Mouse (Mus musculus): ENCODE measurements at regions not wholly inside any gene's neighbourhood (a gene's known extent, or its start where the extent isn't known, plus 50 kb on each side); places are given as distances from the start of the nearest gene placed in this dataset.

GRCm38 (mm10) chr13:80502927-80503326 is 380.3 kb upstream of the Arrdc3 start:
- Histone ChIP-seq H3K4me1 (replicated peaks; ENCODE audit: control insufficient read depth, insufficient read depth, low read length) (no peaks in the 10 kb centered on the region), H3K9me3 (ENCODE audit: control insufficient read depth, low read length) (no peaks in the 10 kb centered on the region), H3K27me3 (ENCODE audit: control insufficient read depth, insufficient read depth, low read length) (no peaks in the 10 kb centered on the region), H3K36me3 (replicated peaks; ENCODE audit: control insufficient read depth, insufficient read depth) (no peaks in the 10 kb centered on the region), H3K9ac (no peak overlapping the region), H3K4me3 (replicated peaks; ENCODE audit: low read length) (no peak overlapping the region), H3K4me2 (replicated peaks) (no peak overlapping the region), H3K27ac (no peak overlapping the region)
- WGBS: 79% methylated on average over 1 of the region's 1 CpGs
- ATAC-seq (ENCODE audit: low FRiP score): no peak
- DNase-seq (ENCODE audit: low spot score): no peak

DNA sequence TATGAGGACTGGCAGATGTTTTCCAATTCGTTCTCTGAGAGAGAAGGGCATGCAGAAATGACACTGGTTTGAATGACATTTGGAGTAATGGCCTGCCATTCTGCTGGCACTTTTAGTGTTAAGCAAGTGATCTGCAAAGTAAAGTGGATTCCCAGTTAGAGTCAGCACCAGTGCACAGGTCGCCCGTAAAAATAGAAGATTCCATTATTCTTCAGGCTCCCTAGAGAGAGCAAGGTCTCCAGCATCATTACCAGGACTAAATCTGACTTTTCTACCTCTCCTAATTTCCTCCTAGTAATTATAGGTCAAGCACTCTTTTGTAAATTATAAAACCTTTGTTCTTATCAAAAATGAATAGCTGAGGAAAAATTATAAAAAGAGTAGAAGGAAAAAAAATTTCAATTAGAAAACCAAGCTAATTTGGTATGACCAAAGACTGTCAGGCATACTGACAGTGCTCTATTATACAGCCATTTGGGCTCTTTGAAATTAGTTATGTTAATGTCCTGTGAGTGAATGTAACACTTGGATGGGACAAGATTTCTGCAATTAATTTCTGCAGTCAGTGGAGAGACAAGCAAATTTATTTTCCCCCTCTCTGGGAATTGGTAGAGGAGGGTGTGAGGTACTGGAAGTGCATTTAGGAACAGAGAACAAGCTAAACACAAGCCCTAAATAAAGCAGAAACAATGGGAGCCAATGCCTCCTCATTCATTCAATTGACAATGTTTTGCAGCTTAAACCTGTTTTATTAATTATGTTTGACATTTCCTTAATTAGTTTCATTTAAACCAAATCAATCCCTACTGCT is 368.8 kb upstream of the Arrdc3 start:
- H3K27ac ChIP-seq: peak overlapping the region; percentile 20; the same call in 1 of the 2 replicates
- H3K9me3 ChIP-seq (ENCODE audit: control insufficient read depth, low read length): no peaks in the 10 kb centered on the region
- ATAC-seq (ENCODE audit: low FRiP score) (peak; percentile 91), DNase-seq (ENCODE audit: low spot score) (peak; percentile 59)
- no peak overlapping the region for H3K4me3 ChIP-seq (replicated peaks; ENCODE audit: low read length)
- no peak overlapping the region for H3K9ac ChIP-seq
- H3K4me1 ChIP-seq (replicated peaks; ENCODE audit: control insufficient read depth, insufficient read depth, low read length): no peaks in the 10 kb centered on the region
- no peaks in the 10 kb centered on the region for H3K36me3 ChIP-seq (replicated peaks; ENCODE audit: control insufficient read depth, insufficient read depth)
- H3K27me3 ChIP-seq (ENCODE audit: control insufficient read depth, insufficient read depth, low read length): no peaks in the 10 kb centered on the region
- no peak overlapping the region for H3K4me2 ChIP-seq (replicated peaks)
- WGBS: 19% methylated on average over 3 of the region's 3 CpGs

- H3K4me3 ChIP-seq (replicated peaks; ENCODE audit: low read length): no peak overlapping the region
- WGBS: 23% methylated on average over 4 of the region's 4 CpGs
- no peak for DNase-seq (ENCODE audit: low spot score)
- no peaks in the 10 kb centered on the region for H3K36me3 ChIP-seq (replicated peaks; ENCODE audit: control insufficient read depth, insufficient read depth)
- H3K4me1 ChIP-seq (replicated peaks; ENCODE audit: control insufficient read depth, insufficient read depth, low read length): no peaks in the 10 kb centered on the region
- no peaks in the 10 kb centered on the region for H3K9me3 ChIP-seq (ENCODE audit: control insufficient read depth, low read length)
- H3K27me3 ChIP-seq (ENCODE audit: control insufficient read depth, insufficient read depth, low read length): no peaks in the 10 kb centered on the region
- no peak overlapping the region; the same call in none of the 2 replicates for H3K27ac ChIP-seq
- ATAC-seq (ENCODE audit: low FRiP score): peak; percentile 84
- no peak overlapping the region for H3K4me2 ChIP-seq (replicated peaks)
- no peak overlapping the region for H3K9ac ChIP-seq
These were observed 368.3 kb upstream of the Arrdc3 start for GRCm38 (mm10) chr13:80514982-80515253.

DNA sequence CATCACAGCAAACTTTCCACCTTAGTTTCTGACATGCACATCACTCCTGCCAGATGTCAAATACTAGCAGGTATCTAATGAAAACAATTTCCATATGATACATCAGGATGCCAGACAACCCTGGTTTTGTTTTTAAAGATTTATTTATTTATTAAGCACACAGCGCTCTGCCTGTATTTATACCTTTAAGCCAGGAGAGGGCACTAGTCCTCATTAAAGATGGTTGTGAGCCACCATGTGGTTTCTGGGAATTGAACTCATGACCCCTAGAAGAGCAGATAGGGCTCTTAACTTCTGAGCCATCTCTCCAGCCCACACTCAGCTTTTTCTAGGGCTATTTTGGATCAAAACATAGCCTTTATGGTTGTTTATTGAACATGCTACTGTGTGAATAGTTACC is 364.3 kb upstream of the Arrdc3 start:
- H3K4me2 ChIP-seq (replicated peaks): no peak overlapping the region
- H3K4me1 ChIP-seq (replicated peaks; ENCODE audit: control insufficient read depth, insufficient read depth, low read length): no peaks in the 10 kb centered on the region
- no peaks in the 10 kb centered on the region for H3K27me3 ChIP-seq (ENCODE audit: control insufficient read depth, insufficient read depth, low read length)
- WGBS: 60% methylated on average over 1 of the region's 1 CpGs
- ATAC-seq (ENCODE audit: low FRiP score) (no peak), DNase-seq (ENCODE audit: low spot score) (no peak)
- H3K36me3 ChIP-seq (replicated peaks; ENCODE audit: control insufficient read depth, insufficient read depth): no peaks in the 10 kb centered on the region
- H3K27ac ChIP-seq: no peak overlapping the region
- H3K9me3 ChIP-seq (ENCODE audit: control insufficient read depth, low read length): no peaks in the 10 kb centered on the region
- no peak overlapping the region for H3K4me3 ChIP-seq (replicated peaks; ENCODE audit: low read length)
- no peak overlapping the region for H3K9ac ChIP-seq

DNA sequence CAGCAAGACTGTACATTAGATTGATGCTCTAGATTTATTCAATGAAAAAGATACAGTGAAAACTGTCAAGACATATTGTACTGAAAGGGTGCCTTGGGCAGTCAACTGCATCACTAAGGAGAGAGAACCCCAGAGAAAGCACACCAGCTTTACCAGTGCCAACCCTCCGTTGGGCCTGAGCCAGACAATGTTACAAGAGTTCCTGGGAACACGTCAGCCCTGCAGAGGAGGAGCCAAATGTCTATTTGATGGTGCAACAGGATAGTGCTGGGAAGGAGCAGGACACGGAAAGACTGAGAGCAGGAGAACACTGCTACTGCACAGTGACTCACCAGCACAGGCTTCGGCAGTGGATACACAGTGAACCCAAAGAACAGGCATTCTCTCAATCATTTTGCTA is 363.4 kb upstream of the Arrdc3 start:
- Histone ChIP-seq H3K4me2 (replicated peaks) (no peak overlapping the region), H3K9ac (no peak overlapping the region), H3K4me1 (replicated peaks; ENCODE audit: control insufficient read depth, insufficient read depth, low read length) (no peaks in the 10 kb centered on the region), H3K27ac (no peak overlapping the region), H3K9me3 (ENCODE audit: control insufficient read depth, low read length) (no peaks in the 10 kb centered on the region), H3K4me3 (replicated peaks; ENCODE audit: low read length) (no peak overlapping the region), H3K27me3 (ENCODE audit: control insufficient read depth, insufficient read depth, low read length) (no peaks in the 10 kb centered on the region), H3K36me3 (replicated peaks; ENCODE audit: control insufficient read depth, insufficient read depth) (no peaks in the 10 kb centered on the region)
- 64% methylated on average over 4 of the region's 4 CpGs for WGBS
- no peak; the same call in 1 of the 2 replicates for ATAC-seq (ENCODE audit: low FRiP score)
- DNase-seq (ENCODE audit: low spot score): no peak

- Histone ChIP-seq H3K36me3 (replicated peaks; ENCODE audit: control insufficient read depth, insufficient read depth) (no peaks in the 10 kb centered on the region), H3K4me1 (replicated peaks; ENCODE audit: control insufficient read depth, insufficient read depth, low read length) (no peaks in the 10 kb centered on the region), H3K4me2 (replicated peaks) (no peak overlapping the region), H3K9me3 (ENCODE audit: control insufficient read depth, low read length) (no peaks in the 10 kb centered on the region), H3K9ac (no peak overlapping the region), H3K27me3 (ENCODE audit: control insufficient read depth, insufficient read depth, low read length) (no peaks in the 10 kb centered on the region), H3K27ac (no peak overlapping the region), H3K4me3 (replicated peaks; ENCODE audit: low read length) (no peak overlapping the region)
- DNase-seq (ENCODE audit: low spot score): no peak
- 88% methylated on average over 1 of the region's 1 CpGs for WGBS
- no peak for ATAC-seq (ENCODE audit: low FRiP score)
These were observed 347.3 kb upstream of the Arrdc3 start for GRCm38 (mm10) chr13:80535755-80536350.

DNA sequence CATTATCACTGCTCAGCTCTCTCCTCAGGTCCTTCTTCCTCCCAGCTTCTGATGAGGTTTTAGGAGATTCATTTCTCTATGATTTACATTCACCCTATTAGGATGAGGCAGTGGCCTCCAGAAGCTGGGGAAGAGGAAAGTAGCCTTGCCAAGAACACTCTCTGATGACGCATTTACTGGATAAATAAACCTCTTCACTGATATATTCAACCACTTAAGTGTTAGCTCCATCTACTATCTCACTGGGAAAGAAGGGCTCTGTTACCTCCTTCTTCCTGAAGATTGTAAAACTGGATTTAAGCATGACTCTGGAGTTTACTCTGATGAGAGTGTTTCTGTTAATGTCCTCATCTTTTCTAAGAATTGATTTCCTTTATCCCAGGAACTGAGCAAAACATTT is 338.2 kb upstream of the Arrdc3 start:
- 83% methylated on average over 1 of the region's 1 CpGs for WGBS
- H3K4me1 ChIP-seq (replicated peaks; ENCODE audit: control insufficient read depth, insufficient read depth, low read length): no peaks in the 10 kb centered on the region

GRCm38 (mm10) chr13:80557156-80557555 is 326.0 kb upstream of the Arrdc3 start:
- no peak for ATAC-seq (ENCODE audit: low FRiP score)
- no peak overlapping the region for H3K4me3 ChIP-seq (replicated peaks; ENCODE audit: low read length)
- no peaks in the 10 kb centered on the region for H3K4me1 ChIP-seq (replicated peaks; ENCODE audit: control insufficient read depth, insufficient read depth, low read length)
- no peaks in the 10 kb centered on the region for H3K36me3 ChIP-seq (replicated peaks; ENCODE audit: control insufficient read depth, insufficient read depth)
- no peak overlapping the region for H3K4me2 ChIP-seq (replicated peaks)
- no peak overlapping the region for H3K27ac ChIP-seq
- DNase-seq (ENCODE audit: low spot score): no peak
- H3K9me3 ChIP-seq (ENCODE audit: control insufficient read depth, low read length): no peaks in the 10 kb centered on the region
- no peak overlapping the region for H3K9ac ChIP-seq
- no peaks in the 10 kb centered on the region for H3K27me3 ChIP-seq (ENCODE audit: control insufficient read depth, insufficient read depth, low read length)

More for the DNA sequence above, 338.2 kb upstream of the Arrdc3 start:
- Histone ChIP-seq H3K27me3 (ENCODE audit: control insufficient read depth, insufficient read depth, low read length) (no peaks in the 10 kb centered on the region), H3K27ac (no peak overlapping the region), H3K36me3 (replicated peaks; ENCODE audit: control insufficient read depth, insufficient read depth) (no peaks in the 10 kb centered on the region), H3K9me3 (ENCODE audit: control insufficient read depth, low read length) (no peaks in the 10 kb centered on the region), H3K4me2 (replicated peaks) (no peak overlapping the region), H3K9ac (no peak overlapping the region), H3K4me3 (replicated peaks; ENCODE audit: low read length) (no peak overlapping the region)
- DNase-seq (ENCODE audit: low spot score): no peak
- no peak for ATAC-seq (ENCODE audit: low FRiP score)

Measured in hindbrain, embryonic 14.5 days (tissue).